Mouse (Mus musculus) gastrocnemius, adult 18-20 months (tissue): ENCODE results near the gene Gm20716. TPM values are rescaled to one million over a fixed set of nuclear protein-coding genes. Genes with fewer than 3 reads are reported as not detected.

Experiments
- DNase-seq: peaks from one replicate; pipeline ENCODE4 v3.0.0; 2021; ENCODE audit warnings: low spot score
- long read RNA-seq, 2 experiments: library from polyadenylated mRNA; stranded (forward); transcript quantifications; one replicate each; pipeline ENCODE4 v2.0.0; 2021
- total RNA-seq, 2 experiments: library from RNA; stranded (reverse); gene quantifications; 2 replicates each; pipeline ENCODE4 v1.2.3; 2021

Gm20716 gene
- 10 to 100 TPM; 10.1 to 14.1 TPM for total RNA-seq
- long read RNA-seq, experiment 1, partial matches to known transcripts, result 0 of 4 reads
- long read RNA-seq, experiment 1, other reads (novel, unspliced or antisense), result 4 of 4 reads
- long read RNA-seq, experiment 2, partial matches to known transcripts, result 1 of 5 reads
- long read RNA-seq, experiment 2, other reads (novel, unspliced or antisense), result 4 of 5 reads

DNA sequence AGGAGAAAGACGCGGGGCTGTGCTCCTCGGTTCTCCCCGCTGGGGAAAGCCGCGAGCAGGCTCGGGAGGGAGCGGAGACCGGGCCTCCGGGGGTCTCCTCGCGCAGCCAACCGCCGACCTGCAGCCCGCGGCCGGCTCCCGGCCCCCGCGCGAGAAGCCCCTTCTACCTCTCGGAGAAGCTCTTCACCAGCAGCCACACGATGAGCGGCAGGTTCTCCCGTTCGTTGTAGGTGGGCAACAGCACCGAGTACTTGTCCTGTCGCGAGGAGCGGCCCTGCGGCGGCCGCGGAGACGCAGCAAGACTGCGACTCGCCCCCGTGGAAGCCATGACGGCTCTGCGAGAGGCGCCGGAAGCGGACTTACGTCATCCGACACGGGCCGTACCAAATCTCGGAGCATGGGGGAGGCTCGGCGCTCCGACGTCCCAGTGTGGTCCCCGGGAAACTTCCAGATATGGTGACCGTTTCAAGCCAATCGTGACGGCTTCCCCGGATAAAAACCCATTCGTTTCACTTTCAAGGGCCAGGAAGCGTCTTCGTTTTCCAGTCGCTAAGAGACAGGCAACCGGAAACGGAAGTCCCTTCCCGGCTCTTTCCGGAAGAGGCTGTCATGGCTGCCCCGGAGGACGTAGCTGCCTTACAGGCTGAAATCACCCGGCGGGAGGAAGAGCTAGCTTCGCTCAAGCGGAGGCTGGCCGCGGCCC, at the start of gene Gm20716, which contains the start of the genes Dpm1 and Mocs3:
Gm20716 (minus strand) TSS at position 339 of the 703 bp plus-strand sequence.
Dpm1 (minus strand) TSS at position 566 of the 703 bp plus-strand sequence.
Mocs3 (plus strand) TSS at position 597 of the 703 bp plus-strand sequence.
- peak; percentile 87 for DNase-seq

DNA sequence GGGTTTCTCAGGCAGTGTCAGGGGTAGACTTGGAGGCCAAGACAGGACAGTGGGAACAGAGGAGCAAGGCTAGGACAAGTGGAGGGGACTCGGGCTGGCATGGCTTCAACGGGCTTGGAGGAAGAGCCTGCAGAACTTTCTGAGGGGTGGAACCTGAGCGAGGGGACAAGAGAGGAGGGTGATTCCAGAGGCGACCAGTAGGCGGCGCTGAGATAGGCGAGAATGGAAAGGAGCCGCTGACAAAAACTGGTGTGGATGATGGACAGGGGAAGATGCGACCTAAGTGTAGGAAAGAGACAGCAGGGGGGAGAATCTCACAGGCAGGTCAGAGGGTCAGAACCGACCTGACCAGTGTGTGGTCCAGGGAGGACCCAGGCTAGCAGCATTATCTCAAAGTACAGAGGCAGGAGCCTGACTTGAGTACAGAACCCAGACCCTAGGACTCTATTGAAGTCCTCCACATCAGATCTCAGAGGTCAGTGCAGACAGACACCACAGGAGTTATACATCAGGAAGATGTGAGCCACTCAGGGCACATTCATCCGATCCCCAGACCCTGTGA, 44.3 kb upstream of the Gm20716 start:
- peak; percentile 52 for DNase-seq

DNA sequence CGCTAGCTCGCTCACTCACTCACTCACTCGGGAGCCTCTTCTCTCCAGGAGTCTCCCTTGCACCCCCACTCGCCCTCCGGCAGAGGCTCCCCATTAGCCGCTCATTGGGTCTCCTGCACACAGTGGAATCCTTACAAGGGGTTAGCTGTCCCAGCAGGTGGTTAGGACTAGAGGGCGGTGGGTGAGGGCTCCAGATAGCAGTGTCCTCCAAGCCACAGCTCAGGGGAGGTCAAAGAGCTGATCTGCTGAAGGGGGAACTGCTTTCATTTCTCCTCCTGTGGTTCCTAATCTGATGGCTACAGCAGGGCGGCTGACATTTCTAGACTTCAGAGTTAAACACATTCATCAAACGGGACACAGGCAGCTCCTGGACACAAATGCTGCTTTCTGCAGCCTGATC, 43.2 kb upstream of the Gm20716 start:
- DNase-seq, result no peak

DNA sequence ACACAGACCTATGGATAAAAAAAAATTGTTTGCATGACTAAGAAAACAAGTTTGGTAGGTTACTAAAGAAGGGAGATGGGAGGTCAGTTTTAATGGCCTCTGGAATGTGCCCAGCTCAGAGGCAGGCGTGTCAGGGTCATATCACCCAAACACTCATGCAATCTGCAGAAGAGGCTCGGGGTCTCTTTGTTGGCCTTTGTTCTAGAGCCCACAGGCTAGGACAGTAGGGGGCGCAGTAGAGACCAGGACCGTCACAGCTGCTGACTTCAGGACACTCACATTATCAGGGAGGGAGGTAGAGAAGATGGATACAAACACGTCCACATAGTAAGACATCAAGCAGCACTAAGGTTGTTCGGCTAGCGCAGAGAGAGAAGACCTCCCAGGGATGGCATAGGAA, 37.9 kb upstream of the Gm20716 start:
- DNase-seq, result no peak

DNA sequence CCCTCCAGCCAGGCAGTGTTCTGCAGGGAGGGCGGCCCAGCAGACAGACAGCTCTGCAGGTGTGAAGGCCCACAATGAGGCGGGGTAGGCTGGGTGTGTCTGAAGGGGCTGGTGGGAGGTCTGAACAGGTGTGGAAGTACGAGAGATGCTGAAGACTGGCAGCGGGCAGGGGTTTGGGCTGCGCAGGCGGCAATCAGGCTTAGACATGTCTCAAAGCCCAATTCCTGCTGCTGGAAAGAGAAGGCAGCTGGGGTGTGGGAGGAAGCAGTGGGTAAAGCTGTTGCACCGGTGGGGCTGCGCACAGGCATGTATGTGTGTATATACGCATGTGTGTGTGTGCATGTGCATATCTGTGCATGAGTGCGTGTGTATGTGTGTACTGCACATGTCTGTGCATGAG, 30.7 kb upstream of the Gm20716 start:
- no peak for DNase-seq

DNA sequence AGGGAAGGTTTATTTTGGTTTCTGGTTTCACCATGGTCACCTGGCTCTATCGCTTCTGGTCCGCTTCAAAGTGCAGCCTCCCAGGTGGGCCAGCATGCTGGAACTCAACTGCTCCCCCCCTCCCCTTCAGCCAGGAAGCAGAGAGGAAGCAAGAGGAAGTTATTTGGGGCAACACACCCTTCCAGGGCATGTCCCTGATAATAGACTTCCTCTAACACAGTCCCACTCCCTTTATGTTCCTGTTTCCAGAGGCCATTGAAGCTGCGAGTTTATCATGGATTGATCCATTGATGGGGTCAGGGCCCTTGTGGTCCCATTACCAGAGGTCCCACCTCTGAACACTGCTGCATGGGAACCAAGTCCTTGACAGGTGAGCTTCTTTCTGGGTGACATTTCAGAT, 30.0 kb upstream of the Gm20716 start:
- DNase-seq, result no peak

DNA sequence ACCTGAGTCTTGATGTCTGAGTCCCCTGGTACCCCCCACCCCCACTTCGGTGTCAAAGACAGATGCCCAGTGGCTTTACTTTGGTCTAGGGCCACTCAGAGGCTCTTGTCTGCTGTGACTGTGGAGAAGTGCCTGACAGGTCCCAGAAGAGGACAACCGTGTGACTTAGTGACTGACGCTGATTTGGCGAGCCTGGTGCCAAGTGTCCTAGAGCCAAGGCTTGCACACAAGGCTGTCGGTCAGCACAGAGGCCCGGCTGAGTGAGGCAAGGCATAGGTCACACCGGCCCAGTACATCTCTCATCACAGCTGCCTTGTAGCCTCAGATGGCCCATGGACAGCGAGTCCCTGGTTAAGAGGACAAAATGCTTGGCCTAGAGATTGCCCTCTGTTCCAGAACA, 28.9 kb upstream of the Gm20716 start:
- no peak for DNase-seq

DNA sequence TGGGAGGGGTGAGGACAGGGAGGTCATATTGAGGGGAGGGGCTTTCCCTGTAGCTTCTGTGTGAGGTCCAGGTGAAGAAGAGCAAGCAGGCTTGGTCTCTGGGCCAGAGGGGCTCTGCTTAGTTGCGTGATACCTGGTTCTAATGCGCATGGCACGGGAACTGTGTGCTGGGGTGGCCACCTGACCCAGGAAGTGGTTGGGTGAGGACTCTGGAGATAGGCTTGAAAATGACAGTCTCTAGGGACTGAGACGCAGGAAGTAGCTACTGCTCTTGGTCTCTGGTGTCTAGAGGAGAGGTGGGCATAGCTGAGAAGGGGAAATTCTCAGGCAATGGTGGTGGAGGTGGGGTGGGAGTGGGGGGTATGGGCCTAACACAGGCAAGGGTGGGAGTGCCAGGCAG, 27.0 kb upstream of the Gm20716 start:
- DNase-seq, result no peak

DNA sequence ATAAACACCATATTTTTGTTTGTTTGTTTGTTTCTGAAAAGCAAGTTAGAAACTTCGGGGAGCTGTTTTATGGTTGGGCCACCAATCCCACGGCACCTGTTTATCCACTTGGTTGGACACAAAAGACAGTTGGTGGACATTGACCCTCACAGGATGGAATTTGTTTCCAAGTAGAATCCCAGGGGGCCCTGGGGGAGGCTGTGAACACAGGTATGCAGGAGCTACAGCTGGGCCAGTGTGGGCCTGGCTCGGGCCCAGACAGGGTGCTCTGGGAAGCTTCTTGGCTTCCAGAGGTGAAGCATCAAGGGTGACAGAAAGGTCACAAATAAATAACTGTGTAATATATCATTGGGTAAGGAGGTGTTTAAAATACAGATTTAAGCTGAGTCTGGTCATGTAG, 26.3 kb upstream of the Gm20716 start:
- DNase-seq, result no peak

DNA sequence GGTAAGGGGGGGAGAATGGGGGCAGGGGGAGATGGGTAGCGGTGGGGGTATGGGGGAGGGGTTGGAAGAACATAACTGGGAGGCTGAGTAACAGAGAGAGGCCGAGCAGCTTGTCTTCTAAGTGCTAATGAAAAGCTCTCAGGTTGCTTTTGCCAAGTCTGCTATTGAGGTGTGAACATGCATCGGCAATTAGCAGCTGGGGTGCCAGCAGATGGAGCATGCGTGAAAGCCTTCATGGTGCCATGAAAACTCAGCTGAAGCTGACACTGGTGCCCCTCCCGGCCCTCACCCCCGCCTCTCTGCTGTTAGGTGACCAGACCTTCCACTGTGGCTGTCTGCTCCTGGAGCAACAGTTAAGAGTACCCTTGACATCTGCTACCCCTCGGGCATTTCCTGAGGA, 23.7 kb upstream of the Gm20716 start:
- no peak for DNase-seq

DNA sequence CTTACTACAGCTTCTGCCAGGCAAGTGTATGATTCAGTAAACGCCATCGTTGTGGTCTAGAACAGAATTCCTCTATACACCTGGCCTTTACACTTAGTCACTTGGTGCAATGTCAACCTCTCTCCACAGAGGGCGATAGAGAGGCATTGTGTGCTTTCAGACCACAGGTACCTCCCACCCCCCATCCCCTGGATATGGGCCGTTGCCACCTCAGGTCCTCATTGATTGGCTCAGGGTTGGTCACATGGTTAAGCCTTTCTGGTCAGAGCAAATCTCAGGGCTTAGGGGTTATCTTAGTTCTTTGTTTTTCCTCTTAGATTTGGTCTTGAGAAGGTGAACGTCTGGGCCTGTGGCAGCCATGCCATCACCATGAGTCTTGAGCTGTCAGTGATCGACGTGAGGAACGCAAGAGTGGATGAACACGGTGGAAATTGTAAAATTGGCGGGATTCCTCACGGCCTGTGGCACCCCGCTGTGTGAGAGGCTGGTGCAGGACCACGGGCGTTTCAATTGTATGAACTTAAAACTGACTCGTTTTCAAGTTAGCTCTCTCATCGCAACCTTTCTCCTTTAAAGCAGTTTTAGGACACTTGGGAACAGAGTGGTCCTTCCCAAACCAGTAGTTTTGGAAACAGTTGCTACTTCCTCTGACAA, 22.6 kb upstream of the Gm20716 start:
- no peak for DNase-seq

DNA sequence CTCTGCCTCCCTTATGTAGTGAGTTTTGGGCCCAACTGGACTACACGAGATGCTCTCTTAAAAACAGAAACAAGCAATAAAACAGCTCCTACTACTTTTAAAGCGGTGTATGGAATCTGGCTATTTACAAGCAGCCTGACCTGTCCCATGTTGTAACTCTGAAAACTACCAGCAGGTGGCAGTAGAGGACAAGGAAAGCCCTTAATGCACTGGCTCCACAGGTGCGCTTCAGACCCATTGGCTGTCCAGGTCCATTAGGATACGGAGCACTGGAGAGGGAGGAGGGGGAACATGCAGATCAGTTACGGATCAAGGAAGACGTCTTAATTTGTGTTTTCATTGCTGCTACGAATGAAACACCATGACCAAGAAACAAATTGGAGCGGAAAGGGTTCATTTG, 20.1 kb upstream of the Gm20716 start:
- DNase-seq, result peak; percentile 81

DNA sequence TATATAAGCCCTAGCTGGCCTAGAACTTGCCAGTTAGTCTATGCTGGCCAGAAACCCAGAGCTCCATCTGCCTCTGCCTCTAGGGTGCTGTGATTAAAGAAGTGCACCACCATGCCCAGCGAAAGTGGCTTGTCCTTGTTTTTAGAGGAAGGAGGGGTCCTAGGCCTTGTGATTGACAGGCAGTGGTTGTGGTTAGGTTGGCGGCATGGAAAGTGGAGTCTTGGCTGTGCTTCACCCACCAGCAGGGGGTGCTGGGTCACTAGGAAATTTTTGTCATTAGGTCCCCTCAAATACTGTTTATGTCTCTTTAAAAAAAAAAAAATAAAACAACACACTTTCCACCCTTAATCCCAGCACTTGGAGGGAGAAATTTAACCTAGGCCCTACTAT, 18.7 kb upstream of the Gm20716 start:
- no peak for DNase-seq

DNA sequence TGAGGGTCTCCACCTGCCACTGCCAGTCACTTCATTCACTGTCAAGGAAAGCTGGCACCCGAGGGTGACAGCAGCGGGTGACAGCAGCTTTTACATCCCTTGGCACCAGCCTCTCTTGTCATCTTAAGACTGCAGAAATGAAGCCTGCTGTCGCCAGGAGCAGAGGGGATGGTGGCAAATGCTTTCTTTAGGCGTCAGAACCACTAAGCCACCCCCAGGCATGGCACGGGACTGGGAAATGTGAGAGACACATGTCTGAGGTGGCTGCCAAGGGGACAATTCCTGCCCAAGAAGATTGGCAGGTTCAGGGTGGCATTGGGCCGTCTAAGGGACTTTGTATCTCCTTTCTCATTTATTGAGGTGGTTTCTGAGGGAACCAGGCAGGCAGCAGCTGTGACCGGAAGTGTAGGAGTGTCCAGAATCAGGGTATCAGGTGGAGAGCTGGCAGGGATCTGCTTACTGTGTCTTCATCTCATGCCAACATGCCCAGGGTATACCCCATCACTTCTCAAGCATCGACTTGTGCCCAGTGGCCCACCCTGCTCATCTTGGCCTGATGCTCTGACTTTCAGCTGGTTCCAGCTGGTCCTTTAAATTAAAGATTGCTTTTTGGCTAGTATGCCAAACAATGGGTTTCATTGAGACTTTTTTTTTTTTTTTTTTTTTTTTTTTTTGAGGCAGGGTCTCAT, 18.1 kb upstream of the Gm20716 start:
- DNase-seq, result no peak

DNA sequence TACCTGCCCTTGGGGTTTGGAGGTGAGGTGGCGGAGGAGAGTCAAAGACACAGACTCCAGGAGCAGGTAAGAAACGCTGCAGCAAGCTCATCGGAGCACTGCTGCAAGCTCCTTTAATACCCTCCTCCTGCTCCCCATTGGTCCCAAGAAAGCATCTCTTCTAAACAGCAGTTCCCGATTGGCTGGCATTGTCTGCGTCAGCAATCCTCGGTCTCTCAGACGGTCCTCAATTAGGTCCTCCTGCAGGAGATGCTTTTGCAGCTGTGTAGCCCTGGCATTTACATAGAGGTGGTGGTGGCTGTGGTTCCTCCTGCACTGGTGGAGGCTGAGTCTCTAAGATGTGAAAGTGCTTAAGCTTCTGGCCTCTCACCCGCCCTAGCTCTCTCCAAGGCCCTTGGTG, 15.4 kb upstream of the Gm20716 start:
- DNase-seq, result no peak

DNA sequence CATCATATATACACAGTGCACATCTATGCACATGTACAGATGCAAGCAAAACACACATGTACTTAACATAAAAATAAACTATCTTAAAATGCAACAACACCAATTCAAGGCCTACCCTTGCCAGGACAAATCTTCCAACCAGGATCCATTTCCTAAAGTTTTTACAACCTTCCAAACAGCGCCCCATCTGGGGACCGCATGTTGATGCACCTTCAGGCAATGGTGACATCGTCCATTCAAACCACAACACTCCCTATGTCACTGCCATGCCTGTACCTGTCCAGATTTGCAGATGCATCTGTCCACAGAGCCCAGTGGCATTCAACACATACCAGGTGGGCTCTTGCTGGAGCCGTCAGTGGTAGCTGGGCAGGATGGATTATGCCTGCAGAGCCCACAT, 13.1 kb upstream of the Gm20716 start:
- DNase-seq, result no peak

DNA sequence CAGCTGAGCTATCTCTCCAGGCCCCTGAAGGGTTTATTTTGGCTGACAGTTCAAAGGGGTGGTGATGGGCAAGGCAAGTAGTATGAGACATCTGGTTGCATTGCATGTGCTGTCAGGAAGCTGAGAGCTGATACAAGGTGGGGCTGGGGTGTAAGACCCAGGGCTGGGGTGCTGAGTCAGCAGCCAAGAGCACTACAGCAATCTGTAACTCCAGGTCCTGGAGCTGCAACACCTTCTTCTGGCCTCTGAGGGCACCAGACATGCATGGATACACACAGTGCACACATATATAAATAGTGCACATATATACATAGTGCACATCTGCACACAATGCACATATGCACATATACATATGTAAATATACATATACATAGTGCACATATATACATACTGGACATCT, 12.7 kb upstream of the Gm20716 start:
- no peak for DNase-seq

DNA sequence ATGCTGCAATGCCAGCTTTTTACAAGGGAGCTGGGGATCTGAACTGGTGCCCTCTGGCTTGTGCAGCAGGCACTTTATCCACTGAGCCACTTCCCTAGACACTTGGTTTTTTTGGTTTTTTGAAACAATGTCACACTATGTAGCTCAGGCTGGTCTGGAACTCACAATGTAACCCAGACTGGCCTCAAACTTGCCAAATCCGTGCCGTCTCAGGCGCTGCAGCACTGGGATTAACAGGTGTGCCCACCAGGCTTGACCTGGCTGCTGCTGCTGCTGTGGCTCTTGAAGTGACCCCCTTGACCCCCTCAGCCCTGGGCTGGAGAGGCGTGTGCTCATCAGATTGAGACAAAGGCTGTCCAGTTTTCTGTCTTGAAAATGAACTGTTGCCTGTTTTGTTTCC, 8.2 kb upstream of the Gm20716 start:
- DNase-seq, result no peak

DNA sequence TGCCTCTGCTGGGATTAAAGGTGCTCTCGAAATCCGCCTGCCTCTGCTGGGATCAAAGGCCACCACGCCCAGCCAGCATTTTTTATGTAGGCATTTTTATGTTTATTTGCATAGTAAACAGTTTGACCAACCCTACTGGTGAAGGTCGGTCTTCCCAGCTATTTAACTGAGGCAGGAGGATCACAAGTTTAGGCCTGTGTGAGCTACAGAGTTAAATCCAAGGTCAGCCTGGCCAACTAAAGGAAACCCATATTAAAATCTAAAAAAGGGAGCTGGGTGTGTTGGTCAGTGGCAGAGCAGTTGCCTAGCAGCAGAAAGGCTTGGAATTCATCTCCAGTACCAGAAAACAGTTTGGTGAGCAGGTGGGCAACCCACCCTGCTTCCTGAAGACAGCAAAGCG, 3.1 kb upstream of the Gm20716 start:
- DNase-seq, result no peak

DNA sequence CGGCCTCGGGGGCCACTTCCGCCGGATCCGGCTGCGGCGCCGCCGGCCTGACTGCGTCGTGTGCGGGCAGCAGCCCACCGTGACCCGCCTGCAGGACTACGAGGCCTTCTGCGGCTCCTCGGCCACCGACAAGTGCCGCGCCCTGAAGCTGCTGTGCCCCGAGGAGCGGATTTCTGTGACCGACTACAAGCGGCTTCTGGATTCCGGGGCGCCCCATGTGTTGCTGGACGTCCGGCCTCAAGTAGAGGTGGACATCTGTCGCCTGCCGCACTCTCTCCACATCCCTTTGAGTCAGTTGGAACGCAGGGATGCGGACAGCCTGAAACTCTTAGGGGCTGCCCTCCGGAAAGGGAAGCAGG, 1.3 kb upstream of the Gm20716 start:
- no peak for DNase-seq

DNA sequence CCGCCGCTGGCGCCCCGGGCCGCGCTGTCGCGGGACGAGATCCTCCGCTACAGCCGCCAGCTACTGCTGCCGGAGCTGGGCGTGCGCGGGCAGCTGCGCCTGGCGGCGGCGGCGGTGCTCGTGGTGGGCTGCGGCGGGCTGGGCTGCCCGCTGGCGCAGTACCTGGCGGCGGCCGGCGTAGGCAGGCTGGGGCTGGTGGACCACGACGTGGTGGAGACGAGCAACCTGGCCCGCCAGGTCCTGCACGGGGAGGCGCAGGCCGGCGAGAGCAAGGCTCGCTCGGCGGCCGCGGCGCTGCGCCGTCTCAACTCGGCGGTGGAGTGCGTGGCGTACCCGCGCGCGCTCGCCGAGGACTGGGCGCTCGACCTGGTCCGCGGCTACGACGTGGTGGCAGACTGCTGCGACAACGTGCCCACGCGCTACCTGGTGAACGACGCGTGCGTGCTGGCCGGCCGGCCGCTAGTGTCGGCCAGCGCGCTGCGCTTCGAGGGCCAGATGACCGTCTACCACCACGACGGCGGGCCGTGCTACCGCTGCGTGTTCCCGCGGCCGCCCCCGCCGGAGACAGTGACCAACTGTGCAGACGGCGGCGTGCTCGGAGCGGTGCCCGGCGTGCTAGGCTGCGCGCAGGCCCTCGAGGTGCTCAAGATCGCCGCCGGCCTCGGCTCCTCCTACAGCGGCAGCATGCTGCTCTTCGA, 758 bp upstream of the Gm20716 start:
- no peak for DNase-seq
